Comparison of ENCODE assay signal across 8 mouse cellular contexts in genomic region chr2:116899615-116900272, GRCm38 (mm10). TPM values are rescaled to one million over a fixed set of nuclear protein-coding genes. Genes with fewer than 3 reads are reported as not detected.
DNase-seq lines count a peak whose midpoint lies in the region; ATAC-seq lines count a peak whose summit lies in the region.

No protein-coding gene starts in this region.

- H3K4me1 ChIP-seq in heart, embryonic 14.5 days (ENCODE audit: control insufficient read depth in 2 of 2, insufficient read depth in 2 of 2, low read length in 2 of 2) = no peaks in the 10 kb centered on the region
- H3K4me1 ChIP-seq in liver, embryonic 12.5 days = no peaks in the 10 kb centered on the region

- H3K27me3 ChIP-seq in heart, embryonic 14.5 days (ENCODE audit: control insufficient read depth, insufficient read depth, low read length) = no peaks in the 10 kb centered on the region
- no peaks in the 10 kb centered on the region for H3K27me3 ChIP-seq in liver, embryonic 12.5 days (replicated peaks)
- H3K27me3 ChIP-seq in splenic B cell, adult 2 months (ENCODE audit: control insufficient read depth, insufficient read depth, low read length, poor library complexity, severe bottlenecking) = no peaks in the 10 kb centered on the region

- no peak for ATAC-seq in heart, embryonic 14.5 days (ENCODE audit: insufficient number of reproducible peaks, insufficient read depth, low FRiP score, low read depth)
- ATAC-seq in liver, embryonic 12.5 days = 0 out of 2 replicates have a peak, but pooled peaks have one; percentile 30

- WGBS in heart, embryonic 14.5 days = 17% methylated on average over 19 of the region's 19 CpGs
- WGBS in liver, embryonic 12.5 days (ENCODE audit: insufficient replicate concordance) = 12% methylated on average over 19 of the region's 19 CpGs

- no peaks in the 10 kb centered on the region for H3K36me3 ChIP-seq in heart, embryonic 14.5 days (ENCODE audit: control insufficient read depth, insufficient read depth, low read length)
- H3K36me3 ChIP-seq in liver, embryonic 12.5 days = no peaks in the 10 kb centered on the region
- no peaks in the 10 kb centered on the region for H3K36me3 ChIP-seq in splenic B cell, adult 2 months (ENCODE audit: control insufficient read depth, insufficient read depth, low read length, poor library complexity, severe bottlenecking)

- DNase-seq in CD4-positive, CD25-positive, alpha-beta regulatory T cell, adult 2 months (ENCODE audit: low read depth, low spot score) = peak; percentile 86
- peak; percentile 45 for DNase-seq in brain, embryonic 18.5 days (ENCODE audit: low read depth, low spot score)
- DNase-seq in fibroblast of lung, adult 2 months (ENCODE audit: low read depth) = peak; percentile 73
- peak; percentile 89 for DNase-seq in kidney, postnatal 14 days
- peak; percentile 84 for DNase-seq in naive thymus-derived CD4-positive, alpha-beta T cell, adult 2 months (ENCODE audit: low read depth)
- DNase-seq in splenic B cell, adult 2 months (ENCODE audit: low read depth, low spot score) = peak; percentile 86

- peak overlapping the region; percentile 58 for H3K9ac ChIP-seq in heart, embryonic 14.5 days (ENCODE audit: low read length)
- H3K9ac ChIP-seq in liver, embryonic 12.5 days = no peak overlapping the region

- H3K27ac ChIP-seq in heart, embryonic 14.5 days (replicated peaks in 1 of 2; ENCODE audit: control insufficient read depth in 1 of 2, insufficient read depth in 1 of 2, low read depth in 2 of 2, low read length in 2 of 2) = no peak overlapping the region
- H3K27ac ChIP-seq in liver, embryonic 12.5 days = no peak overlapping the region

- H3K9me3 ChIP-seq in heart, embryonic 14.5 days (ENCODE audit: control insufficient read depth, low read length) = no peaks in the 10 kb centered on the region
- H3K9me3 ChIP-seq in liver, embryonic 12.5 days (replicated peaks) = no peaks in the 10 kb centered on the region

- H3K4me3 ChIP-seq in heart, embryonic 14.5 days (ENCODE audit: control insufficient read depth in 1 of 2, insufficient read depth in 1 of 2, low read depth in 1 of 2, low read length in 2 of 2) = peak overlapping the region; percentile 27 to 36
- peak overlapping the region; percentile 21 for H3K4me3 ChIP-seq in liver, embryonic 12.5 days

- H3K4me2 ChIP-seq in heart, embryonic 14.5 days (ENCODE audit: low read length) = peak overlapping the region; percentile 68
- H3K4me2 ChIP-seq in liver, embryonic 12.5 days = peak overlapping the region; percentile 55

RNA-seq across cellular contexts. Expression of gene Tmco5, which starts 21.3 kb away (rescaled TPM):
- polyA plus RNA-seq in heart, embryonic 14.5 days (2014; fragmentation: Nextera tagmentation; extraction: Ambion mirVana) = not detected in 2 replicates
- not detected in 2 replicates for polyA plus RNA-seq in liver, embryonic 12.5 days (2016; fragmentation: Nextera tagmentation; extraction: Ambion mirVana)
